Mouse (Mus musculus) cortical plate, adult 2 months (tissue): Measurements from ENCODE around the gene Mrps18a. TPM values are rescaled to one million over a fixed set of nuclear protein-coding genes. Genes with fewer than 3 reads are reported as not detected.
A peak's percentile ranks its signal among the peaks of the same experiment; 100 is the strongest.

ENCODE experiments used
- H3K27ac ChIP-seq: fragments of 200-500 bp; 2 replicates; pipeline ENCODE4 v1.5.1; 2012; ENCODE audit warnings: low read length, control low read depth, inconsistent platforms; ENCODE audit not compliant: insufficient read depth
- H3K4me1 ChIP-seq: fragments of 200-500 bp; 2 replicates; pipeline ENCODE4 v1.6.1; 2011; ENCODE audit warnings: low read length; ENCODE audit not compliant: control insufficient read depth, insufficient read depth
- H3K4me3 ChIP-seq: fragments of 200-500 bp; 2 replicates; pipeline ENCODE4 v1.5.1; 2011; ENCODE audit warnings: mild to moderate bottlenecking, low read length, control low read depth; ENCODE audit not compliant: insufficient read depth
- CTCF ChIP-seq: fragments of 200-500 bp; IDR thresholded peaks from 2 replicates; pipeline ENCODE4 v1.5.1; 2011; ENCODE audit warnings: mild to moderate bottlenecking, control low read depth, low read length; ENCODE audit not compliant: insufficient read depth; ENCODE audit errors: extremely low read depth
- POLR2A ChIP-seq: fragments of 200-500 bp; IDR thresholded peaks from 2 replicates; pipeline ENCODE4 v1.6.1; 2011; ENCODE audit warnings: mild to moderate bottlenecking, low read length, control low read depth; ENCODE audit not compliant: insufficient read depth; ENCODE audit errors: extremely low read depth
- polyA plus RNA-seq: library from polyadenylated mRNA; depleted of rRNA; stranded (reverse); fragments of >200 nt; gene quantifications from 2 replicates; pipeline ENCODE4 v1.2.3, GENCODE M21; 2012; rRNA removed

Gene Mrps18a
- polyA plus RNA-seq, 1 experiment = 107 TPM

- no peak overlapping the region for H3K27ac ChIP-seq
- no peak overlapping the region for H3K4me3 ChIP-seq
- TF ChIP-seq POLR2A (no peak), CTCF (no peak)
- H3K4me1 ChIP-seq = no peaks in the 10 kb centered on the region
Measured at GRCm38 (mm10) chr17:46166270-46166669, 55.5 kb downstream of the Mrps18a start.

GRCm38 (mm10) chr17:46167014-46167413, 56.2 kb downstream of the Mrps18a start:
- Histone ChIP-seq H3K4me1 (no peaks in the 10 kb centered on the region), H3K4me3 (no peak overlapping the region), H3K27ac (no peak overlapping the region)
- 0 out of 2 replicates have a peak, but pooled peaks have one; percentile 20 for TF ChIP-seq CTCF
- TF ChIP-seq POLR2A = no peak

- Histone ChIP-seq H3K4me1 (no peaks in the 10 kb centered on the region), H3K4me3 (no peak overlapping the region), H3K27ac (no peak overlapping the region)
- TF ChIP-seq POLR2A (no peak), CTCF (no peak)
Measured at GRCm38 (mm10) chr17:46168318-46168717, 57.5 kb downstream of the Mrps18a start.

GRCm38 (mm10) chr17:46168768-46169167, 58.0 kb downstream of the Mrps18a start:
- Histone ChIP-seq H3K4me1 (no peaks in the 10 kb centered on the region), H3K4me3 (no peak overlapping the region), H3K27ac (0 out of 2 replicates have a peak overlapping the region, but pooled peaks have one; percentile 17)
- TF ChIP-seq CTCF = no peak
- TF ChIP-seq POLR2A = no peak

GRCm38 (mm10) chr17:46170538-46170937, 59.8 kb downstream of the Mrps18a start:
- no peak for TF ChIP-seq POLR2A
- TF ChIP-seq CTCF = peak; percentile 62
- no peak overlapping the region for H3K4me3 ChIP-seq
- H3K4me1 ChIP-seq = no peaks in the 10 kb centered on the region
- no peak overlapping the region for H3K27ac ChIP-seq

Other genes starting within 250 kb of the Mrps18a start
- gene Vegfa, start 78.6 kb upstream of the Mrps18a start, polyA plus RNA-seq = 138 and 164 TPM in 2 replicates
- gene Rsph9, start 33.2 kb downstream of the Mrps18a start, polyA plus RNA-seq = 27.3 and 29.9 TPM in 2 replicates
- gene Mad2l1bp, start 42.6 kb downstream of the Mrps18a start, polyA plus RNA-seq = 16.0 and 17.6 TPM in 2 replicates
- gene Gtpbp2, start 50.0 kb downstream of the Mrps18a start, polyA plus RNA-seq = 161 and 187 TPM in 2 replicates
- gene Polh, start 91.7 kb downstream of the Mrps18a start, polyA plus RNA-seq = 3.7 and 4.2 TPM in 2 replicates
- gene Xpo5, start 91.8 kb downstream of the Mrps18a start, polyA plus RNA-seq = 40.2 and 41.5 TPM in 2 replicates
- 45.4 and 47.2 TPM in 2 replicates for gene Polr1c, start 137.1 kb downstream of the Mrps18a start, polyA plus RNA-seq
- gene Yipf3, start 137.1 kb downstream of the Mrps18a start, polyA plus RNA-seq = 91.5 and 92.5 TPM in 2 replicates
- 68.4 and 70.5 TPM in 2 replicates for gene Lrrc73, start 142.5 kb downstream of the Mrps18a start, polyA plus RNA-seq
- 60.2 and 62.8 TPM in 2 replicates for gene Tjap1, start 172.0 kb downstream of the Mrps18a start, polyA plus RNA-seq
- gene Dlk2, start 186.4 kb downstream of the Mrps18a start, polyA plus RNA-seq = 127 and 136 TPM in 2 replicates
- 10.4 and 10.6 TPM in 2 replicates for gene Abcc10, start 217.4 kb downstream of the Mrps18a start, polyA plus RNA-seq